Mouse (Mus musculus) B cell, adult 67 days (primary cell): ENCODE results near the gene Ccdc93. TPM values are rescaled to one million over a fixed set of nuclear protein-coding genes. Genes with fewer than 3 reads are reported as not detected.

Experiments used
- total RNA-seq, 2 experiments: library from RNA; stranded (reverse); gene quantifications; 4 replicates each; pipeline ENCODE4 v1.2.4; 2023

Gene Ccdc93
- 10 to 100 TPM; 38.5 to 39.9 TPM for total RNA-seq

DNA sequence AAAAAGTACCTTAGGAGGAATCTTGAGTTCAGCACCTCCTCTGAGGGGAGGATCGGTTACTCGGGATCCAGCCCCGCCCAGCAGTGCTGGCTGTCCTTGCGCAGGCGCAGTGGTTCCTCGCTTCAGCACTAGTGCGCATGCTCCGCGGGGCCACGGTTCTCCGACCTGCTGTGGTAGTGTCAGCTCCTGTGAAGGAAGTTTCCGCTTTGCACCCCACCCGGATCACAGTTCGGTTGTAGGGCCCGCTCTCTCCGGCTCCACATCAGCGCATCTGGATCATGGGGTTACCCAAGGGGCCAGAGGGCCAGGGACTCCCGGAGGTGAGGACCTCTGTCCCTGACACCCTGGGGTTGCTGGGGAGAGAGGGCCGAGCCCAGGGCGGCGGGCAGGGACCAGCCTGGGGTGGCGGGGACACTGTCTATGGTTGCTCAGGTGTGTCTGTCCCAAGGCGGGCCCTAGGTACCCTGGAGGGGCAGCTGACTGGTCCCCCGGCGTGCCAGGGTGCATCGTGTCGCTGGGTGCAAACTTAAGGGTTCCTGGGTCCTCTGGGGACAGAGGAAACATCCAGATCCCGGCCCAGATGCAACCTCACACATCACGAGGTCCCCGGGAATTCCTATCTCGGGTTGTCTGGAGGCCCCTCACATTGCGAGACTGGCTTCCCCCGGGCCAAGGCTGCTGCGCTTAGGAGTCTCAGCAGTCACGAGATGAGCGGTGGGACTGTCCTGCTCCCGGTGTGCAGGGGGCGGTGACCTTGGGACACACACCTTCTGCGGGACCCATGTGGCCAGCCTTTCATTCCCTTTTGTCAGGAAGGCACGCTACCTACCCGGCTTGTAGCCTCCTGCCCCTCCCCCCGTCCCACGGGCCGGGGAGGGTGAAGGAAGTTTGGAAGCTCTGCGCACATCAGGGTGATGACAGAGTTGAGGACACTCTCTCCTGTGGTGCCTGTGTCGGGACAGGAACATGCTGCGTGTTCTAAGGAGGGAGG lies at the start of gene Ccdc93:
Gene Ccdc93, plus strand, starts transcription at position 112 of the 991 bp plus-strand sequence.

DNA sequence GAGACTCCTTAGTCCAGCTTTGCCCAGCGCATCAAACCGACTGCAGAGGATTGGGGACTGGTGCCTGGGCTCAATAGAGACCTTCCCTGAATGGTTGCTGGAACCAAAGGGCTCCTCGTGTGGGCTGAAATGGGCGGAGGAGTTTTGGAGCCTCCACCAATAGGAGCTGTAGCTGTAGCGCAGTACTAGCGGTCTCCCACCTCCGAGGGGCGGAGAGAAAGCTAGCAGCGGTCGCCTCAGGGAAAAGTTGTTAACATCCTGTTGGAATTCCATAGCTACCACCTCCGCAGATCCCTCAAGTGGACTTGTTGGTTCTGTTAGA lies 97.5 kb downstream of the Ccdc93 start, which contains the start of gene Htr5b:
Gene Htr5b, minus strand, starts transcription at position 67 of the 322 bp plus-strand sequence.

Other genes with a start within 250 kb of the Ccdc93 start
- gene Insig2, start 98.5 kb upstream of the Ccdc93 start, total RNA-seq, result 10 to 100 TPM; 36.1 to 37.2 TPM
- gene Htr5b, start 97.4 kb downstream of the Ccdc93 start, total RNA-seq, result not detected
- gene Ddx18, start 136.9 kb downstream of the Ccdc93 start, total RNA-seq, result 10 to 100 TPM; 83.2 to 84.3 TPM